Mouse (Mus musculus) heart, embryonic 11.5 days (tissue): ENCODE data around the gene Ccdc163. TPM values are rescaled to one million over a fixed set of nuclear protein-coding genes. Genes with fewer than 3 reads are reported as not detected.
"Not testable (repeated sequence)": the region's sequence is repeated elsewhere in the genome, so short reads cannot be mapped to it uniquely, and the experiment has no call there.

Source experiments
- ATAC-seq: fragments of 200-750 bp; cut with Nextera tagmentation; replicated peaks from 2 replicates; pipeline ENCODE4 v1.8.0; 2017; ENCODE audit warnings: moderate library complexity; ENCODE audit not compliant: insufficient number of reproducible peaks, low FRiP score, low TSS enrichment
- H3K27ac ChIP-seq: fragments of 300-500 bp; sonication (generic); 2 replicates; pipeline ENCODE4 v1.5.1; 2014; ENCODE audit warnings: mild to moderate bottlenecking, low read depth, low read length
- H3K27me3 ChIP-seq: fragments of 300-500 bp; sonication (generic); 2 replicates; pipeline ENCODE4 v1.6.1; 2014; ENCODE audit warnings: mild to moderate bottlenecking, low read length, mixed read lengths; ENCODE audit not compliant: control insufficient read depth, insufficient read depth
- H3K36me3 ChIP-seq: fragments of 300-500 bp; sonication (generic); 2 replicates; pipeline ENCODE4 v1.6.1; 2014; ENCODE audit warnings: mild to moderate bottlenecking, low read length, moderate library complexity, mixed read lengths; ENCODE audit not compliant: control insufficient read depth, insufficient read depth
- H3K4me1 ChIP-seq: fragments of 300-500 bp; sonication (generic); 2 replicates; pipeline ENCODE4 v1.6.1; 2014; ENCODE audit warnings: low read length; ENCODE audit not compliant: control insufficient read depth, insufficient read depth
- H3K4me2 ChIP-seq: fragments of 300-500 bp; sonication (generic); 2 replicates; pipeline ENCODE4 v1.6.1; 2014; ENCODE audit warnings: mild to moderate bottlenecking, moderate library complexity
- H3K4me3 ChIP-seq: fragments of 300-500 bp; sonication (generic); 2 replicates; pipeline ENCODE4 v1.5.1; 2014; ENCODE audit warnings: low read depth, low read length
- H3K9ac ChIP-seq: fragments of 300-500 bp; sonication (generic); 2 replicates; pipeline ENCODE4 v1.6.1; 2014; ENCODE audit warnings: mild to moderate bottlenecking, low read depth, low read length, moderate library complexity
- H3K9me3 ChIP-seq: fragments of 300-500 bp; sonication (generic); replicated peaks from 2 replicates; pipeline ENCODE4 v1.6.1; 2016; ENCODE audit warnings: low read length; ENCODE audit not compliant: control insufficient read depth
- WGBS: fragments of 180-500 bp; shearing (Covaris S2); extraction: QIAGEN DNeasy Blood & Tissue Kit; methylation state at CpG from one replicate; pipeline ENCODE4 v1.1.7; 2014; ENCODE audit not compliant: insufficient replicate concordance; 5-methylcytosine and 5-hydroxymethylcytosine counted together
- polyA plus RNA-seq: library from polyadenylated mRNA; unstranded; fragments of >200 nt; fragmentation: Nextera tagmentation; extraction: Ambion mirVana; gene quantifications from 2 replicates; pipeline ENCODE4 v1.2.1, GENCODE M21; 2014

Ccdc163 gene
- polyA plus RNA-seq, 1 experiment from 2014 or later = 21.0 TPM

DNA sequence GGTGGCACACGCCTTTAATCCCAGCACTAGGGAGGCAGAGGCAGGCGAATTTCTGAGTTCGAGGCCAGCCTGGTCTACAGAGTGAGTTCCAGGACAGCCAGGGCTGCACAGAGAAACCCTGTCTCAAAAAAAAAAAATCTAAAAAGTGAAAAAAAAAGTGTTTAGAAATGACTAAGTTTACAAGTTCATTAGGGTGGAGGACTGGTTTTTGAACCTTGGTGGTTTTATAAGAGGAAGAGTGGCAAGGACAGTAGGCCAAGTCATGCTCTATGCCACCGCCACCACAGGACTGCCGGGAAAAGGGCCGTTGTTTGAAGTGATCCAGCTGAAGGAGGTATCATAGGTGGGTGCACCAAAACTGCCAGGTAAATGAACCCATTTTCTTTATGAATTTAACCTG lies 33.5 kb upstream of the Ccdc163 start:
- ATAC-seq, H3K27ac ChIP-seq, H3K4me2 ChIP-seq, H3K9me3 ChIP-seq, H3K36me3 ChIP-seq, H3K9ac ChIP-seq, H3K27me3 ChIP-seq, H3K4me3 ChIP-seq, H3K4me1 ChIP-seq: not testable (repeated sequence)
- 88% methylated on average over 6 of the region's 6 CpGs for WGBS

DNA sequence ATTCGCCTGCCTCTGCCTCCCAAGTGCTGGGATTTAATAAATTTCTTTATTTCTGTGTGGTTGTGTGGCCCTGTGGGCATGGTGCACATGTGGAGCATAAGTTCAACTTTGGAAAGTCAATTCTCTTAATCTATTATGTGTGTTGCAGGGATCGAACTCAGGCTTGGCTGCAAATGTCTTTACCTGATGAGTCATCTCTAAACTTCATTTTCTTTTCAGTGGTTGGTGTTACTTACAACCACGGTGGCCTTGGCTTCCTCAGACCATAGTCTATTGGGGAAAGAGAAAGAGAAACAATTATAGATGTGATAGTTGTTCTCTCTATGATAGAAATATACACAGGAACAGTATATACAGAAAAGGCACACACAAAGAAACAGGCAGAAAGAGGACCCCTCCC lies 32.3 kb upstream of the Ccdc163 start:
- 70% methylated on average over 3 of the region's 3 CpGs for WGBS
- no peak for ATAC-seq
- Histone ChIP-seq H3K4me3 (no peak overlapping the region), H3K4me1 (0 out of 2 replicates have a peak, but pooled peaks cover 3% of the 10 kb centered on the region), H3K27me3 (no peaks in the 10 kb centered on the region), H3K27ac (no peak overlapping the region), H3K36me3 (no peaks in the 10 kb centered on the region), H3K4me2 (no peak overlapping the region), H3K9me3 (no peaks in the 10 kb centered on the region), H3K9ac (no peak overlapping the region)

DNA sequence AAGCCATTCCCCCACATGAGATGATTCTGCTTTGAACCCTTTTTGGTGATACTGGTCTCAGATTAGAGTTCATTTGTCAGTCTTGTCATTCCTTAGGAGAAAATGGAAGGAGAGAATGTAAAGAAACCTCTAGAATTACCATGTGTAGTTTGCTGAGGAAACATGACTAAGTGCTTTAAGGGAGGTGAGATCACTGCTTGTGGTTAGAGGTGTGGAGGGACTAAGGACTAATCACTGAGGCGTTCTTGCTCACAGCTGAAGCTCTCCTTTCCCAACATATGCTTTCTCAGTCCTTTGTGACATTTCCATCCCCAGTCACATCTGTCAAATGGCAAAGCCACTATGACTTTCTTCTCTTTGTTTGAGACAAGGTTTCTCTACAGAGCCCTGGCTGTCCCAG lies 30.5 kb upstream of the Ccdc163 start:
- no peak overlapping the region for H3K4me2 ChIP-seq
- H3K4me1 ChIP-seq = 0 out of 2 replicates have a peak, but pooled peaks cover under 1% of the 10 kb centered on the region
- H3K27me3 ChIP-seq = no peaks in the 10 kb centered on the region
- no peak overlapping the region for H3K4me3 ChIP-seq
- no peaks in the 10 kb centered on the region for H3K9me3 ChIP-seq
- ATAC-seq = no peak
- 70% methylated on average over 1 of the region's 1 CpGs for WGBS
- H3K9ac ChIP-seq = no peak overlapping the region
- H3K27ac ChIP-seq = no peak overlapping the region
- H3K36me3 ChIP-seq = no peaks in the 10 kb centered on the region

DNA sequence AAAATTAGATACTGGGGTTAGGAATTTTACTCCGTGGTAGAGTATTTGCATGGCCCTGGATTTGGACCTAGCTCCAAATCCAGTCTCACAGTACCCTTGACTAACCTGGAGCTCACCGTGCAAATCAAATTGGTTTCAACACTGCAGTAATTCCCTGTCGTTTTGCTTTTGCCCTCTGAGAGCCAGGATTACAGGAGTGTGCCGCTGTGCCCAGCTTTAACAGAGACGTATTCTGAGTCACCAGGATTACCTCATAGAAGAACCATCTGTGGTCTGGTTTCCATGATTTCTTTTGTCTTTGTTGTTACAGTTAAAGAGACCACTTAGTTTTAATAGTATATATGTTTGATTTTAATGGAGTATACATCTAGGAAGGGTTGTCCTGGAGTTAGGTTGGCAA lies 29.2 kb upstream of the Ccdc163 start:
- H3K27me3 ChIP-seq = no peaks in the 10 kb centered on the region
- no peaks in the 10 kb centered on the region for H3K4me1 ChIP-seq
- H3K4me2 ChIP-seq = no peak overlapping the region
- H3K9ac ChIP-seq = no peak overlapping the region
- WGBS = 64% methylated on average over 5 of the region's 5 CpGs
- no peak overlapping the region for H3K27ac ChIP-seq
- no peak for ATAC-seq
- no peaks in the 10 kb centered on the region for H3K36me3 ChIP-seq
- no peaks in the 10 kb centered on the region for H3K9me3 ChIP-seq
- no peak overlapping the region for H3K4me3 ChIP-seq

DNA sequence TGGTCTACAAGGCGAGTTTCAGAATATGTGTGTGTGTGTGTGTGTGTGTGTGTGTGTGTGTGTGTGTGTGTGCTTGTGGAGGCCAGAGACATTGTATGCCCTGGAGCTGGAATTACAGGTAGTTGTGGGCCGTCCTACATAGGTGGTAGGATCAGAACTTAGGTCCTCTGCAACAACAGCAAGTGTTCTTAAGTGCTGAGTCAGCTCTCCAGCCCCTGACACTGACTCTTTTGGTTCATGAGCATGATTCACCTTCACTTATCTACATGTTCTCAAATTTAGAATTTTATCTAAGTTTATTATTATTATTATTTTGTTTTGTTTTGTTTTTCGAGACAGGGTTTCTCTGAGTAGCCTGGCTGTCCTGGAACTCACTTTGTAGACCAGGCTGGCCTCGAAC lies 27.8 kb upstream of the Ccdc163 start:
- H3K36me3 ChIP-seq, H3K27ac ChIP-seq, ATAC-seq, H3K4me1 ChIP-seq, H3K9ac ChIP-seq, H3K4me3 ChIP-seq, H3K4me2 ChIP-seq, H3K27me3 ChIP-seq, H3K9me3 ChIP-seq: not testable (repeated sequence)
- WGBS = 91% methylated on average over 4 of the region's 4 CpGs

DNA sequence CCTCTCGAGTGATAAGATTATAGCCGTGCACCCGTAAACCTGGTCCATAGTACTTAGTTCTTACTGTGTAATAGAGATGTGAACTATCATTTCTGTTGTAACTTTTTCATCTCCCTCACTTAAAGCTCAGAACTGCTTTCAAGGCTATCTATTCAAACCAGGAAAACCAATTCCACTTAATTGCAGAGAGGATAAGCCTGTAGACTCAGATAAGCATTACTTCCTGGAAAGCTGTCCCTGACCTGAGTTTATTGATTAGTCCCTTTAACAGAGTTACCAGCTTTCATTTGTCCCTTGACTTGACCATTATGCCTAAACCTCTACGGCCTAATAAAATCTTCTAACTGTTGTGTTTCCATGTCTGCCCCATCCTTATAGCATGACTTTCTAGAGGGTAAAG lies 24.4 kb upstream of the Ccdc163 start:
- 59% methylated on average over 4 of the region's 4 CpGs for WGBS
- ATAC-seq = no peak
- no peak overlapping the region for H3K4me2 ChIP-seq
- H3K9ac ChIP-seq = no peak overlapping the region
- peaks cover 9% of the 10 kb centered on the region for H3K4me1 ChIP-seq
- no peaks in the 10 kb centered on the region for H3K27me3 ChIP-seq
- H3K4me3 ChIP-seq = no peak overlapping the region
- no peak overlapping the region for H3K27ac ChIP-seq
- peaks cover 5% of the 10 kb centered on the region for H3K36me3 ChIP-seq
- H3K9me3 ChIP-seq = no peaks in the 10 kb centered on the region

DNA sequence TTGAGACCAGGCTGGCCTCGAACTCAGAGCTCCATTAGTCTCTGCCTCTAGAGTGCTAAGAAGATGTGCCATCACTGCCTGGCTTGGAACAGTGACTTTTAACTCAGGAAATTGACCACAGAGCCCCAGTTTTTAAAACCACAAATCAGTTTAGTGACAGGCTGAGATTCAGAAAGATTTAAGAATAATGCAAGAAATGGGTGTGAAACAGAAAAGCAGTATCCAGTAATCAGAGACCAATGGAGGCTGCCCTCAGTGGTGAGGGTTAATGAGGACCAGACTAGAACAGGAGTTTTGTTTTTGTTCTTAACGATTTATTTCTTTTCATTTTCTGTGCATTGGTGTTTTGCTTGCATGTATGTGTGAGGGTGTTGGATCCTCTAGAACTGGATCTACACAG lies 23.6 kb upstream of the Ccdc163 start:
- no peak for ATAC-seq

DNA sequence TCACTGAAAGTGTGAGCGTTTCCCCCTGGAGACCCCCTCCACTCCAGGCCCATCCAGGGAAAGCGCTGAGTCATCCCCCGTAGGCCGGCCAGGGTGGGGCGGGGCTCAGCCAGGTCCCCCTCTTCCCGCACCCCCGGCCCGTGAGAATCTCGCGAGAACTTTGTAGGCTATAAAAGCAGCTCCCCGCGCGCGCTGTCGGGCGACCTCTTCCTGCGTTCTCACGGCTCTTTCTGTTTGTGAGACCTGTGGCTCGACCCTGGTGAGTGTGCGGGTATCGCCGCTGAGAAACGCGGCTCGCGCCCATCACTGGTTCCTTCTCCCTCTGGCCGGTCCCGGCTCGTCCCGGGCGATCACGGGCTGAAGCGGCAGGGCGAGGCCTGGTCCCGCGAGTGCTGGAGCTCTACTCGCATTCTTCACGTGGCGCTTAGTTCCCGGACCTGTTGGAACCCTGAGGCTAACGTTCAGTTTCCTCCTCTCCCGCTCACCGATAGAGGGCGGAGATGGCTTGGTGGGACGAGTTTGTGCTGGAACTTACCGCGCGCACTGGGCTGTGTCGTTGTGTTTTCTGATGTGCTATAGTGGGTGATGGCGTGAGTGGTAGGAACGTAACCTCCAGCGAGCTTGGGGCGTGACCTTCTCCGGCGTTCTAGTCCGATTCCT lies 22.8 kb upstream of the Ccdc163 start, which contains the start of gene Prdx1:
Prdx1 (plus strand) TSS at position 143 of the 660 bp plus-strand sequence.
- Histone ChIP-seq H3K27me3 (no peaks in the 10 kb centered on the region), H3K4me3 (peak within 1 kb of the TSS; percentile 60), H3K9me3 (no peaks in the 10 kb centered on the region), H3K36me3 (peaks cover 15% of the 10 kb centered on the region), H3K27ac (peak within 1 kb of the TSS; percentile 92), H3K4me1 (peaks cover 9% of the 10 kb centered on the region), H3K9ac (peak within 1 kb of the TSS; percentile 74), H3K4me2 (peak within 1 kb of the TSS; percentile 76)
- ATAC-seq = peak; percentile 94
- under 1% methylated on average over 56 of the region's 56 CpGs for WGBS

More for the DNA sequence above, 23.6 kb upstream of the Ccdc163 start:
- Histone ChIP-seq H3K4me1 (peaks cover 9% of the 10 kb centered on the region), H3K4me2 (peak overlapping the region; percentile 76), H3K9ac (peak overlapping the region; percentile 74), H3K27me3 (no peaks in the 10 kb centered on the region), H3K4me3 (peak overlapping the region; percentile 60), H3K9me3 (no peaks in the 10 kb centered on the region), H3K36me3 (peaks cover 11% of the 10 kb centered on the region), H3K27ac (peak overlapping the region; percentile 92)
- WGBS = 86% methylated on average over 2 of the region's 2 CpGs

DNA sequence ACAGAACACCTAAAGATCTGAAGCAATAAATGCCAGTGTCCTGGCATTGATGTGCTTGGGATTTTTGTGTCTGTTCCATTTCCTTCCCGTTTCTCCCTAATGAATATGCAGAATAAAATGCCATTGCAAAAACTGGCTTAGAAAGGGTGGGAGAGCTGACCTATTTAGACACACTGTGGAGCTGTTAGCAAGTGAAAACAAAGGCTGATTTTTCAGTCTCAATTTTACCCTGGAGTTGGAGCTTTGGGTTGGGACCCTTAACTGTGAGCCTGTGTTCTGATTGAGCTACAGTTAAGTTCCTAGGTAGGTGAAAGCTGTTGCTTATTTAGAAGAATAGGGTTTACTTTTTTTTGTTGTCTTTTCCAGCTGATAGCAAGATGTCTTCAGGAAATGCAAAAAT lies 21.3 kb upstream of the Ccdc163 start:
- peaks cover 9% of the 10 kb centered on the region for H3K4me1 ChIP-seq
- H3K9ac ChIP-seq = peak overlapping the region; percentile 74; the same call in 1 of the 2 replicates
- ATAC-seq = no peak
- H3K4me2 ChIP-seq = peak overlapping the region; percentile 76
- WGBS = 35% methylated on average over 1 of the region's 1 CpGs
- H3K27me3 ChIP-seq = no peaks in the 10 kb centered on the region
- H3K4me3 ChIP-seq = peak overlapping the region; percentile 60
- H3K36me3 ChIP-seq = peaks cover 20% of the 10 kb centered on the region
- H3K9me3 ChIP-seq = no peaks in the 10 kb centered on the region
- no peak overlapping the region for H3K27ac ChIP-seq
